8 mouse cellular contexts compared by ENCODE assay signal in the genomic region with DNA sequence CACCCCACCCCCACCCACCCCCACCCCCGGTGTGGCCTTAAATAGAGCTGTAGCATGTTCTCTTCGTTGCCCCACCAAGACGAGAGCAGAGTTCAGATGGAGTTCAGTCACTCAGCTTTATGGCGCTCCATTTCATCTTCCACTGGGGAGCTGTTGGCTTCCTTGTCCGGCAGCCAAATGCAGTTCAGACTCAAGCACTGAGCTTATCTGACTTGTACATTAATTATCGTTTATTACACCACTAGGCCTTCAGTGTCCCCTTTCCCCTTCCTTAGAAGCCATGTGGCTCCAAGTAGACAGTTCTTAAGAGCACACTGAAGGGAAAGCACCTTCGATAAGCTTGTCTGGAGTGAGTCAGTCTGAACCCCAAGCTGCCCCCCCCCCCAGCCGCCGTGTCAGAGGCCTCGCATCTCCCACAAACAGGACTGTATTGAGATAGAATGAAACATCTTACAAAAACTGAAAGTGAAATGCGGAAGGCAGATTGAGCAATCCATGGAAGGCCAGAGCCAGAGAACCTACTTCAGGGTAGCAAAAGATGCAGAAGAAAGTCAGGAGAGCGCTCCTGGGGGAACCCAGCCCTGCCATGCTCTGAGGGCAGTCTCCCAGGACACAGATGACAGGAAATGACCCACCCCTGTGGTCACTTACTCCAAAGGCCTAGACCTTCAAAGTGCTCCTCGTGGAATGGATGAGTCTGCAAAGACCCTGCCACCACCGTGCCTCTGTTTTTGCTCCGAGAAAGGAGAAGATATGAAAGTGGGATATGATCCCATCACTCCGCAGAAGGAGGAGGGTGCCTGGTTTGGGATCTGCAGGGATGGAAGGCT. TPM values are rescaled to one million over a fixed set of nuclear protein-coding genes. Genes with fewer than 3 reads are reported as not detected.
DNase-seq lines count a peak whose midpoint lies in the region; ATAC-seq lines count a peak whose summit lies in the region.

A gene (plus strand): TSS at position 312 of the 830 bp plus-strand sequence.

- H3K27me3 ChIP-seq in forebrain, embryonic 13.5 days: 0 out of 2 replicates have a peak, but pooled peaks cover 3% of the 10 kb centered on the region
- H3K27me3 ChIP-seq in liver, embryonic 16.5 days (ENCODE audit: control insufficient read depth, insufficient read depth, low read depth, low read length): peaks cover 2% of the 10 kb centered on the region; the same call in 1 of the 2 replicates
- H3K27me3 ChIP-seq in neural tube, embryonic 15.5 days (replicated peaks): no peaks in the 10 kb centered on the region

- no peaks in the 10 kb centered on the region for H3K9me3 ChIP-seq in forebrain, embryonic 13.5 days (replicated peaks)
- H3K9me3 ChIP-seq in liver, embryonic 16.5 days (replicated peaks; ENCODE audit: control insufficient read depth, low read length): no peaks in the 10 kb centered on the region
- no peaks in the 10 kb centered on the region for H3K9me3 ChIP-seq in neural tube, embryonic 15.5 days (replicated peaks)

- peak within 1 kb of the TSS; percentile 43 for H3K4me3 ChIP-seq in forebrain, embryonic 13.5 days
- peak within 1 kb of the TSS; percentile 27 for H3K4me3 ChIP-seq in liver, embryonic 16.5 days (ENCODE audit: low read depth, low read length)
- H3K4me3 ChIP-seq in neural tube, embryonic 15.5 days (replicated peaks): peak within 1 kb of the TSS; percentile 43

- no peak within 1 kb of the TSS for H3K27ac ChIP-seq in forebrain, embryonic 13.5 days
- H3K27ac ChIP-seq in liver, embryonic 16.5 days (ENCODE audit: low read length): no peak within 1 kb of the TSS
- H3K27ac ChIP-seq in neural tube, embryonic 15.5 days (replicated peaks): no peak within 1 kb of the TSS

- peak within 1 kb of the TSS; percentile 59 for H3K9ac ChIP-seq in forebrain, embryonic 13.5 days
- no peak within 1 kb of the TSS for H3K9ac ChIP-seq in liver, embryonic 16.5 days (ENCODE audit: low read depth, low read length)
- H3K9ac ChIP-seq in neural tube, embryonic 15.5 days (replicated peaks): peak within 1 kb of the TSS; percentile 33

- H3K36me3 ChIP-seq in forebrain, embryonic 13.5 days (ENCODE audit: poor library complexity, severe bottlenecking): no peaks in the 10 kb centered on the region
- no peaks in the 10 kb centered on the region for H3K36me3 ChIP-seq in liver, embryonic 16.5 days (ENCODE audit: control insufficient read depth, insufficient read depth)
- no peaks in the 10 kb centered on the region for H3K36me3 ChIP-seq in neural tube, embryonic 15.5 days

- DNase-seq in ovary, postnatal 14 days (ENCODE audit: low spot score): peak; percentile 12
- DNase-seq in ovary, postnatal 10 days (ENCODE audit: low spot score): no peak
- DNase-seq in frontal cortex, postnatal 25 days (ENCODE audit: low spot score in 2 of 2): no peak
- no peak for DNase-seq in cerebellum, postnatal 14 days

- H3K4me1 ChIP-seq in forebrain, embryonic 13.5 days: peaks cover 5% of the 10 kb centered on the region; the same call in 1 of the 2 replicates
- H3K4me1 ChIP-seq in liver, embryonic 16.5 days (ENCODE audit: control insufficient read depth, low read depth, low read length): no peaks in the 10 kb centered on the region
- peaks cover 18% of the 10 kb centered on the region for H3K4me1 ChIP-seq in neural tube, embryonic 15.5 days

- peak within 1 kb of the TSS; percentile 72 for H3K4me2 ChIP-seq in forebrain, embryonic 13.5 days
- H3K4me2 ChIP-seq in liver, embryonic 16.5 days (ENCODE audit: low read depth, low read length): peak within 1 kb of the TSS; percentile 44
- peak within 1 kb of the TSS; percentile 73 for H3K4me2 ChIP-seq in neural tube, embryonic 15.5 days

- 75% methylated on average over 16 of the region's 16 CpGs for WGBS in forebrain, embryonic 13.5 days
- WGBS in liver, embryonic 16.5 days (ENCODE audit: insufficient replicate concordance): 46% methylated on average over 16 of the region's 16 CpGs
- 53% methylated on average over 16 of the region's 16 CpGs for WGBS in neural tube, embryonic 15.5 days

- ATAC-seq in forebrain, embryonic 13.5 days: no peak
- peak; percentile 79 for ATAC-seq in inflammation-experienced regulatory T-cells, adult 6 months
- no peak for ATAC-seq in liver, embryonic 16.5 days (ENCODE audit: low read depth)
- peak; percentile 40 for ATAC-seq in neural tube, embryonic 15.5 days (ENCODE audit: low FRiP score)

RNA-seq across cellular contexts. Expression of the gene that starts here (rescaled TPM):
- 0.23 and 0.25 TPM in 2 replicates for polyA plus RNA-seq in forebrain, embryonic 13.5 days (2015; fragmentation: Nextera tagmentation; extraction: Ambion mirVana)
- polyA plus RNA-seq in inflammation-experienced regulatory T-cells, adult 6 months (2017; shearing (Covaris generic)): 10 to 100 TPM in 2 of 3 experiments, 1 to 10 TPM in 1; 8.7 to 21.1 (median 15.6) TPM
- polyA plus RNA-seq in liver, embryonic 16.5 days (2015; fragmentation: Nextera tagmentation; extraction: Ambion mirVana): 0.61 and 0.78 TPM in 2 replicates
- 1.3 and 1.6 TPM in 2 replicates for polyA plus RNA-seq in neural tube, embryonic 15.5 days (2015; fragmentation: Nextera tagmentation; extraction: Ambion mirVana)

Comparison
In these comparisons a context has a peak if more than half of its experiments do, and no peak if none do; other contexts are left out.
1. ATAC-seq: peak in inflammation-experienced regulatory T-cells, adult 6 months (single experiment) and neural tube, embryonic 15.5 days (single experiment); none in forebrain, embryonic 13.5 days (single experiment) and liver, embryonic 16.5 days (single experiment).
2. Peak in every context shown above with its lines, with median percentiles within 50 percentile points of each other: H3K4me2 ChIP-seq and H3K4me3 ChIP-seq.